In genomic region chr2:163309376-163309775, GRCm38 (mm10) we compare ENCODE assay signal across 15 mouse cellular contexts.
DNase-seq lines count a peak whose midpoint lies in the region; ATAC-seq lines count a peak whose summit lies in the region.
"Had no signal": no experiment of that assay in that cellular context is flagged by ENCODE, and none has a peak within 500 bp of the region (broad histone marks: within the 10 kb centered on the region; RNA-seq: fewer than 3 reads in every experiment).

No protein-coding gene starts in this region.

- H3K9me3 ChIP-seq in forebrain, embryonic 15.5 days: no peaks in the 10 kb centered on the region
- no peaks in the 10 kb centered on the region for H3K9me3 ChIP-seq in forebrain, embryonic 12.5 days
- no peaks in the 10 kb centered on the region for H3K9me3 ChIP-seq in midbrain, embryonic 15.5 days
- H3K9me3 ChIP-seq: embryonic facial prominence, embryonic 12.5 days; hindbrain, embryonic 12.5 days; stomach, embryonic 15.5 days had no signal

- DNase-seq in R1 (ENCODE audit: low read depth, low spot score): peak; percentile 33
- DNase-seq in layer of hippocampus, adult 18-20 months (ENCODE audit: low spot score in 2 of 2): peak; percentile 37 to 64
- no peak for DNase-seq in urinary bladder, postnatal 36 days (ENCODE audit: low spot score in 2 of 2)
- DNase-seq in kidney, postnatal 14 days: no peak
- DNase-seq: adrenal gland, adult 2 months; kidney, adult 2 months; lung, adult 18-20 months had no signal

- no peak overlapping the region for H3K4me3 ChIP-seq in forebrain, embryonic 15.5 days
- no peak overlapping the region for H3K4me3 ChIP-seq in forebrain, embryonic 12.5 days (replicated peaks)
- H3K4me3 ChIP-seq in midbrain, embryonic 15.5 days: no peak overlapping the region
- H3K4me3 ChIP-seq: embryonic facial prominence, embryonic 12.5 days; hindbrain, embryonic 12.5 days; stomach, embryonic 15.5 days had no signal

- H3K4me1 ChIP-seq in forebrain, embryonic 15.5 days: peaks cover 4% of the 10 kb centered on the region; the same call in 1 of the 2 replicates
- no peaks in the 10 kb centered on the region for H3K4me1 ChIP-seq in forebrain, embryonic 12.5 days
- peaks cover 14% of the 10 kb centered on the region for H3K4me1 ChIP-seq in midbrain, embryonic 15.5 days
- H3K4me1 ChIP-seq: embryonic facial prominence, embryonic 12.5 days; hindbrain, embryonic 12.5 days; stomach, embryonic 15.5 days had no signal

- H3K27me3 ChIP-seq in forebrain, embryonic 15.5 days: no peaks in the 10 kb centered on the region
- H3K27me3 ChIP-seq in forebrain, embryonic 12.5 days: no peaks in the 10 kb centered on the region
- H3K27me3 ChIP-seq in midbrain, embryonic 15.5 days (replicated peaks): no peaks in the 10 kb centered on the region
- H3K27me3 ChIP-seq: embryonic facial prominence, embryonic 12.5 days; hindbrain, embryonic 12.5 days; stomach, embryonic 15.5 days had no signal

- 72% methylated on average over 17 of the region's 17 CpGs for WGBS in forebrain, embryonic 15.5 days
- WGBS in forebrain, embryonic 12.5 days: 87% methylated on average over 17 of the region's 17 CpGs
- 63% methylated on average over 17 of the region's 17 CpGs for WGBS in midbrain, embryonic 15.5 days

- no peak overlapping the region for H3K9ac ChIP-seq in forebrain, embryonic 15.5 days (replicated peaks)
- H3K9ac ChIP-seq in forebrain, embryonic 12.5 days: no peak overlapping the region
- H3K9ac ChIP-seq in midbrain, embryonic 15.5 days: no peak overlapping the region
- H3K9ac ChIP-seq: embryonic facial prominence, embryonic 12.5 days; hindbrain, embryonic 12.5 days; stomach, embryonic 15.5 days had no signal

- peak overlapping the region; percentile 6; the same call in 1 of the 2 replicates for H3K27ac ChIP-seq in forebrain, embryonic 15.5 days (replicated peaks)
- no peak overlapping the region for H3K27ac ChIP-seq in forebrain, embryonic 12.5 days
- H3K27ac ChIP-seq in midbrain, embryonic 15.5 days: peak overlapping the region; percentile 26
- H3K27ac ChIP-seq: embryonic facial prominence, embryonic 12.5 days; hindbrain, embryonic 12.5 days; macrophage; stomach, embryonic 15.5 days had no signal

- ATAC-seq in forebrain, embryonic 15.5 days (replicated peaks): 0 out of 2 replicates have a peak, but pooled peaks have one; percentile 48
- ATAC-seq in forebrain, embryonic 12.5 days (ENCODE audit: low FRiP score): no peak
- 0 out of 2 replicates have a peak, but pooled peaks have one; percentile 24 for ATAC-seq in midbrain, embryonic 15.5 days (replicated peaks)
- no peak for ATAC-seq in megakaryocyte progenitor cell, adult 5-6 weeks (replicated peaks; ENCODE audit: poor library complexity)

- no peak overlapping the region for H3K4me2 ChIP-seq in forebrain, embryonic 15.5 days (replicated peaks)
- H3K4me2 ChIP-seq in forebrain, embryonic 12.5 days: no peak overlapping the region
- H3K4me2 ChIP-seq in midbrain, embryonic 15.5 days: no peak overlapping the region
- H3K4me2 ChIP-seq: embryonic facial prominence, embryonic 12.5 days; hindbrain, embryonic 12.5 days; stomach, embryonic 15.5 days had no signal

- H3K36me3 ChIP-seq in forebrain, embryonic 15.5 days: no peaks in the 10 kb centered on the region
- no peaks in the 10 kb centered on the region for H3K36me3 ChIP-seq in forebrain, embryonic 12.5 days (replicated peaks)
- H3K36me3 ChIP-seq in midbrain, embryonic 15.5 days (replicated peaks): no peaks in the 10 kb centered on the region
- H3K36me3 ChIP-seq: embryonic facial prominence, embryonic 12.5 days; hindbrain, embryonic 12.5 days; stomach, embryonic 15.5 days had no signal

Comparison
In these comparisons a context has a peak if more than half of its experiments do, and no peak if none do; other contexts are left out.
1. ATAC-seq: peak in forebrain, embryonic 15.5 days (single experiment) and midbrain, embryonic 15.5 days (single experiment); none in forebrain, embryonic 12.5 days (single experiment) and megakaryocyte progenitor cell, adult 5-6 weeks (single experiment).
2. DNase-seq: peak in R1 (single experiment) and layer of hippocampus, adult 18-20 months (2 of 2); none in urinary bladder, postnatal 36 days (0 of 2) and kidney, postnatal 14 days (single experiment).